Comparison of ENCODE assay signal across 19 mouse cellular contexts in genomic region chr8:6575241-6575640, GRCm38 (mm10).
"Had no signal": no experiment of that assay in that cellular context is flagged by ENCODE, and none has a peak within 500 bp of the region (broad histone marks: within the 10 kb centered on the region; RNA-seq: fewer than 3 reads in every experiment).

No protein-coding gene starts in this region.

- H3K9ac ChIP-seq: limb, embryonic 13.5 days; liver, embryonic 12.5 days; liver, embryonic 15.5 days; lung, embryonic 15.5 days; midbrain, embryonic 12.5 days; midbrain, embryonic 15.5 days; stomach, embryonic 15.5 days had no signal

- DNase-seq: kidney, adult 11 months; kidney, adult 9 months; kidney, postnatal 14 days; kidney, postnatal 4 days; liver; lung, adult 18-20 months; lung, postnatal 10 days; lung, postnatal 4 days; right cerebral cortex, postnatal 25 days; spleen, adult 18-20 months; thymus, postnatal 36 days had no signal

- H3K4me3 ChIP-seq: limb, embryonic 10.5 days; limb, embryonic 13.5 days; liver, embryonic 12.5 days; liver, embryonic 15.5 days; lung, embryonic 15.5 days; midbrain, embryonic 12.5 days; midbrain, embryonic 15.5 days; stomach, embryonic 15.5 days had no signal

- H3K36me3 ChIP-seq: limb, embryonic 10.5 days; limb, embryonic 13.5 days; liver, embryonic 12.5 days; liver, embryonic 15.5 days; lung, embryonic 15.5 days; midbrain, embryonic 12.5 days; midbrain, embryonic 15.5 days; stomach, embryonic 15.5 days had no signal

- ATAC-seq: liver, embryonic 12.5 days; midbrain, embryonic 15.5 days had no signal

- H3K4me2 ChIP-seq: limb, embryonic 13.5 days; liver, embryonic 12.5 days; liver, embryonic 15.5 days; lung, embryonic 15.5 days; midbrain, embryonic 12.5 days; midbrain, embryonic 15.5 days; stomach, embryonic 15.5 days had no signal

- H3K9me3 ChIP-seq: limb, embryonic 10.5 days; limb, embryonic 13.5 days; liver, embryonic 12.5 days; liver, embryonic 15.5 days; lung, embryonic 15.5 days; midbrain, embryonic 12.5 days; midbrain, embryonic 15.5 days; stomach, embryonic 15.5 days had no signal

- H3K4me1 ChIP-seq: limb, embryonic 10.5 days; liver, embryonic 12.5 days; liver, embryonic 15.5 days; lung, embryonic 15.5 days; midbrain, embryonic 12.5 days; midbrain, embryonic 15.5 days; stomach, embryonic 15.5 days had no signal

- H3K27me3 ChIP-seq: limb, embryonic 13.5 days; liver, embryonic 12.5 days; liver, embryonic 15.5 days; lung, embryonic 15.5 days; midbrain, embryonic 15.5 days; stomach, embryonic 15.5 days had no signal

- H3K27ac ChIP-seq: limb, embryonic 10.5 days; limb, embryonic 13.5 days; liver, embryonic 12.5 days; liver, embryonic 15.5 days; lung, embryonic 15.5 days; midbrain, embryonic 12.5 days; midbrain, embryonic 15.5 days; stomach, embryonic 15.5 days had no signal
